Mouse (Mus musculus): ENCODE data around the gene Gdpd5.

GRCm38 (mm10) chr7:99343577-99343976 is 37.6 kb upstream of the Gdpd5 start:
- TF ChIP-seq POLR2A (IDR thresholded peaks at IDR 0.05; ENCODE audit: insufficient read depth, low read depth, low read length) (peak; percentile 18; the same call in 1 of the 2 replicates), CTCF (IDR thresholded peaks at IDR 0.05) (no peak)
